Mouse (Mus musculus) lung, embryonic 15.5 days (tissue): ENCODE data around the gene Erc1. TPM values are rescaled to one million over a fixed set of nuclear protein-coding genes. Genes with fewer than 3 reads are reported as not detected.

ENCODE experiments used
- ATAC-seq: fragments of 200-750 bp; cut with Nextera tagmentation; 2 replicates; pipeline ENCODE4 v1.8.0; 2017; ENCODE audit warnings: moderate number of reproducible peaks, borderline replicate concordance; ENCODE audit not compliant: low FRiP score, low TSS enrichment; ENCODE audit errors: extremely low read depth
- H3K27ac ChIP-seq: fragments of 300-500 bp; sonication (generic); 2 replicates; pipeline ENCODE4 v1.5.1; 2015; ENCODE audit warnings: moderate library complexity, mild to moderate bottlenecking, inconsistent platforms
- H3K27me3 ChIP-seq: fragments of 300-500 bp; sonication (generic); 2 replicates; pipeline ENCODE4 v1.6.1; 2015; ENCODE audit warnings: inconsistent platforms
- H3K36me3 ChIP-seq: fragments of 300-500 bp; sonication (generic); 2 replicates; pipeline ENCODE4 v1.6.1; 2015; ENCODE audit warnings: inconsistent platforms
- H3K4me1 ChIP-seq: fragments of 300-500 bp; sonication (generic); 2 replicates; pipeline ENCODE4 v1.6.1; 2015; ENCODE audit warnings: inconsistent platforms
- H3K4me2 ChIP-seq: fragments of 300-500 bp; sonication (generic); 2 replicates; pipeline ENCODE4 v1.6.1; 2015; ENCODE audit warnings: inconsistent platforms, mild to moderate bottlenecking, moderate library complexity
- H3K4me3 ChIP-seq: fragments of 300-500 bp; sonication (generic); 2 replicates; pipeline ENCODE4 v1.5.1; 2015; ENCODE audit warnings: mild to moderate bottlenecking, inconsistent platforms
- H3K9ac ChIP-seq: fragments of 300-500 bp; sonication (generic); 2 replicates; pipeline ENCODE4 v1.6.1; 2015; ENCODE audit warnings: inconsistent platforms
- H3K9me3 ChIP-seq: fragments of 300-500 bp; sonication (generic); 2 replicates; pipeline ENCODE4 v1.6.1; 2016; ENCODE audit warnings: inconsistent platforms
- WGBS: fragments of 180-500 bp; shearing (Covaris S2); methylation state at CpG from one replicate; pipeline ENCODE4 v1.1.7; 2015; 5-methylcytosine and 5-hydroxymethylcytosine counted together
- polyA plus RNA-seq: library from polyadenylated mRNA; unstranded; fragments of >200 nt; fragmentation: Nextera tagmentation; extraction: Ambion mirVana; gene quantifications from 2 replicates; pipeline ENCODE4 v1.2.1, GENCODE M21; 2015

The Erc1 gene
- polyA plus RNA-seq, 1 experiment from 2014 or later, result 19.6 TPM

GRCm38 (mm10) chr6:119738638-119739375 is 109.2 kb downstream of the Erc1 start:
- Histone ChIP-seq H3K4me3 (no peak overlapping the region), H3K36me3 (peaks cover 11% of the 10 kb centered on the region; the same call in 1 of the 2 replicates), H3K27ac (no peak overlapping the region), H3K9me3 (no peaks in the 10 kb centered on the region), H3K9ac (no peak overlapping the region), H3K4me1 (no peaks in the 10 kb centered on the region), H3K27me3 (no peaks in the 10 kb centered on the region), H3K4me2 (no peak overlapping the region)
- 74% methylated on average over 4 of the region's 4 CpGs for WGBS
- no peak for ATAC-seq

- Histone ChIP-seq H3K4me1 (no peaks in the 10 kb centered on the region), H3K4me2 (no peak overlapping the region), H3K4me3 (no peak overlapping the region), H3K9me3 (no peaks in the 10 kb centered on the region), H3K27me3 (no peaks in the 10 kb centered on the region), H3K9ac (no peak overlapping the region), H3K27ac (no peak overlapping the region), H3K36me3 (peaks cover 6% of the 10 kb centered on the region; the same call in 1 of the 2 replicates)
- 91% methylated on average over 4 of the region's 4 CpGs for WGBS
- ATAC-seq, result no peak
Measured at GRCm38 (mm10) chr6:119737716-119738115, 110.3 kb downstream of the Erc1 start.

GRCm38 (mm10) chr6:119735937-119736336 is 112.0 kb downstream of the Erc1 start:
- H3K9me3 ChIP-seq, result no peaks in the 10 kb centered on the region
- H3K36me3 ChIP-seq, result no peaks in the 10 kb centered on the region
- H3K4me1 ChIP-seq, result no peaks in the 10 kb centered on the region
- H3K4me3 ChIP-seq, result no peak overlapping the region
- no peak overlapping the region for H3K27ac ChIP-seq
- no peak overlapping the region for H3K4me2 ChIP-seq
- no peak for ATAC-seq
- 78% methylated on average over 2 of the region's 2 CpGs for WGBS
- no peaks in the 10 kb centered on the region for H3K27me3 ChIP-seq
- H3K9ac ChIP-seq, result no peak overlapping the region

GRCm38 (mm10) chr6:119731155-119731554 is 116.8 kb downstream of the Erc1 start:
- WGBS, result 90% methylated on average over 2 of the region's 2 CpGs
- no peaks in the 10 kb centered on the region for H3K9me3 ChIP-seq
- H3K4me2 ChIP-seq, result no peak overlapping the region

GRCm38 (mm10) chr6:119715234-119715633 is 132.7 kb downstream of the Erc1 start:
- Histone ChIP-seq H3K4me2 (no peak overlapping the region), H3K9me3 (no peaks in the 10 kb centered on the region), H3K36me3 (0 out of 2 replicates have a peak, but pooled peaks cover 2% of the 10 kb centered on the region), H3K4me1 (no peaks in the 10 kb centered on the region), H3K27ac (no peak overlapping the region), H3K27me3 (no peaks in the 10 kb centered on the region), H3K9ac (no peak overlapping the region), H3K4me3 (no peak overlapping the region)
- ATAC-seq, result no peak
- 93% methylated on average over 2 of the region's 2 CpGs for WGBS

More at GRCm38 (mm10) chr6:119731155-119731554, 116.8 kb downstream of the Erc1 start:
- Histone ChIP-seq H3K9ac (no peak overlapping the region), H3K27ac (no peak overlapping the region), H3K4me1 (no peaks in the 10 kb centered on the region), H3K27me3 (no peaks in the 10 kb centered on the region), H3K4me3 (no peak overlapping the region), H3K36me3 (no peaks in the 10 kb centered on the region)
- no peak for ATAC-seq

- no peak for ATAC-seq
- Histone ChIP-seq H3K27ac (no peak overlapping the region), H3K4me1 (no peaks in the 10 kb centered on the region), H3K4me2 (no peak overlapping the region), H3K9ac (no peak overlapping the region), H3K4me3 (no peak overlapping the region), H3K36me3 (no peaks in the 10 kb centered on the region), H3K9me3 (no peaks in the 10 kb centered on the region), H3K27me3 (no peaks in the 10 kb centered on the region)
- WGBS, result 54% methylated on average over 2 of the region's 2 CpGs
Measured at GRCm38 (mm10) chr6:119713961-119714360, 134.0 kb downstream of the Erc1 start.

GRCm38 (mm10) chr6:119712486-119712885 is 135.5 kb downstream of the Erc1 start:
- H3K27me3 ChIP-seq, result no peaks in the 10 kb centered on the region
- H3K27ac ChIP-seq, result no peak overlapping the region
- no peaks in the 10 kb centered on the region for H3K9me3 ChIP-seq
- H3K36me3 ChIP-seq, result no peaks in the 10 kb centered on the region
- WGBS, result 82% methylated on average over 1 of the region's 1 CpGs
- H3K4me2 ChIP-seq, result no peak overlapping the region
- no peaks in the 10 kb centered on the region for H3K4me1 ChIP-seq
- ATAC-seq, result no peak
- no peak overlapping the region for H3K9ac ChIP-seq
- H3K4me3 ChIP-seq, result no peak overlapping the region

GRCm38 (mm10) chr6:119711649-119712305 is 136.2 kb downstream of the Erc1 start:
- H3K4me2 ChIP-seq, result no peak overlapping the region

GRCm38 (mm10) chr6:119709552-119709951 is 138.4 kb downstream of the Erc1 start:
- Histone ChIP-seq H3K36me3 (no peaks in the 10 kb centered on the region), H3K4me3 (no peak overlapping the region), H3K27ac (no peak overlapping the region), H3K9ac (no peak overlapping the region), H3K9me3 (no peaks in the 10 kb centered on the region), H3K4me1 (no peaks in the 10 kb centered on the region), H3K27me3 (no peaks in the 10 kb centered on the region), H3K4me2 (no peak overlapping the region)
- ATAC-seq, result no peak

More at GRCm38 (mm10) chr6:119711649-119712305, 136.2 kb downstream of the Erc1 start:
- Histone ChIP-seq H3K27me3 (no peaks in the 10 kb centered on the region), H3K9me3 (no peaks in the 10 kb centered on the region), H3K36me3 (no peaks in the 10 kb centered on the region), H3K4me1 (no peaks in the 10 kb centered on the region), H3K27ac (no peak overlapping the region), H3K4me3 (no peak overlapping the region), H3K9ac (no peak overlapping the region)
- 68% methylated on average over 8 of the region's 8 CpGs for WGBS
- no peak for ATAC-seq

- no peak overlapping the region for H3K4me2 ChIP-seq
- H3K27ac ChIP-seq, result no peak overlapping the region
- H3K36me3 ChIP-seq, result no peaks in the 10 kb centered on the region
- no peak for ATAC-seq
- no peaks in the 10 kb centered on the region for H3K27me3 ChIP-seq
- no peak overlapping the region for H3K4me3 ChIP-seq
- no peaks in the 10 kb centered on the region for H3K4me1 ChIP-seq
- H3K9ac ChIP-seq, result no peak overlapping the region
- 79% methylated on average over 5 of the region's 5 CpGs for WGBS
- H3K9me3 ChIP-seq, result no peaks in the 10 kb centered on the region
Measured at GRCm38 (mm10) chr6:119707911-119708310, 140.1 kb downstream of the Erc1 start.

GRCm38 (mm10) chr6:119704899-119705298 is 143.1 kb downstream of the Erc1 start:
- Histone ChIP-seq H3K9ac (no peak overlapping the region), H3K4me2 (no peak overlapping the region), H3K27ac (peak overlapping the region; percentile 70; the same call in 1 of the 2 replicates), H3K27me3 (no peaks in the 10 kb centered on the region), H3K36me3 (no peaks in the 10 kb centered on the region), H3K4me1 (no peaks in the 10 kb centered on the region), H3K4me3 (no peak overlapping the region), H3K9me3 (no peaks in the 10 kb centered on the region)
- peak; percentile 69; the same call in 1 of the 2 replicates for ATAC-seq
- 60% methylated on average over 2 of the region's 2 CpGs for WGBS

- Histone ChIP-seq H3K9me3 (no peaks in the 10 kb centered on the region), H3K4me1 (no peaks in the 10 kb centered on the region), H3K27ac (no peak overlapping the region), H3K27me3 (no peaks in the 10 kb centered on the region), H3K4me3 (no peak overlapping the region), H3K36me3 (peaks cover 7% of the 10 kb centered on the region), H3K9ac (no peak overlapping the region), H3K4me2 (no peak overlapping the region)
- 89% methylated on average over 5 of the region's 5 CpGs for WGBS
- ATAC-seq, result no peak
Measured at GRCm38 (mm10) chr6:119692754-119693153, 155.2 kb downstream of the Erc1 start.
